Mouse (Mus musculus) cortical plate, adult 2 months (tissue): ENCODE measurements around the gene Snx29.

Experiments used
- CTCF ChIP-seq: fragments of 200-500 bp; IDR thresholded peaks from 2 replicates; pipeline ENCODE4 v1.5.1; 2011; ENCODE audit warnings: mild to moderate bottlenecking, control low read depth, low read length; ENCODE audit not compliant: insufficient read depth; ENCODE audit errors: extremely low read depth
- POLR2A ChIP-seq: fragments of 200-500 bp; IDR thresholded peaks from 2 replicates; pipeline ENCODE4 v1.6.1; 2011; ENCODE audit warnings: mild to moderate bottlenecking, low read length, control low read depth; ENCODE audit not compliant: insufficient read depth; ENCODE audit errors: extremely low read depth

- TF ChIP-seq CTCF, result no peak
- no peak for TF ChIP-seq POLR2A
Measured at GRCm38 (mm10) chr16:11526996-11527395, 204.3 kb downstream of the Snx29 start.
